10 mouse cellular contexts compared by ENCODE assay signal in genomic region chr11:50269163-50269562, GRCm38 (mm10). TPM values are rescaled to one million over a fixed set of nuclear protein-coding genes. Genes with fewer than 3 reads are reported as not detected.
DNase-seq lines count a peak whose midpoint lies in the region; ATAC-seq and TF ChIP-seq lines count a peak whose summit lies in the region.
"Had no signal": no experiment of that assay in that cellular context is flagged by ENCODE, and none has a peak within 500 bp of the region (broad histone marks: within the 10 kb centered on the region; RNA-seq: fewer than 3 reads in every experiment).

No protein-coding gene starts in this region.

- H3K27ac ChIP-seq in hindbrain, embryonic 14.5 days, result no peak overlapping the region
- no peak overlapping the region for H3K27ac ChIP-seq in hindbrain, embryonic 12.5 days
- H3K27ac ChIP-seq: macrophage had no signal

- H3K9ac ChIP-seq in hindbrain, embryonic 14.5 days, result no peak overlapping the region
- no peak overlapping the region for H3K9ac ChIP-seq in hindbrain, embryonic 12.5 days

- WGBS in hindbrain, embryonic 14.5 days, result 84% methylated on average over 2 of the region's 2 CpGs
- WGBS in hindbrain, embryonic 12.5 days, result 87% methylated on average over 2 of the region's 2 CpGs

- no peak overlapping the region for H3K4me3 ChIP-seq in hindbrain, embryonic 14.5 days (replicated peaks; ENCODE audit: low read length)
- no peak overlapping the region for H3K4me3 ChIP-seq in hindbrain, embryonic 12.5 days
- H3K4me3 ChIP-seq in E14TG2a.4 (replicated peaks; ENCODE audit: low read length), result no peak overlapping the region

- H3K36me3 ChIP-seq in hindbrain, embryonic 14.5 days (replicated peaks; ENCODE audit: control insufficient read depth, insufficient read depth), result peaks cover 26% of the 10 kb centered on the region
- H3K36me3 ChIP-seq in hindbrain, embryonic 12.5 days, result peaks cover 29% of the 10 kb centered on the region
- peaks cover 53% of the 10 kb centered on the region for H3K36me3 ChIP-seq in E14TG2a.4 (ENCODE audit: insufficient read depth, low read length)

- no peak overlapping the region for H3K4me2 ChIP-seq in hindbrain, embryonic 14.5 days (replicated peaks)
- H3K4me2 ChIP-seq in hindbrain, embryonic 12.5 days (replicated peaks), result no peak overlapping the region

- no peaks in the 10 kb centered on the region for H3K27me3 ChIP-seq in hindbrain, embryonic 14.5 days (ENCODE audit: control insufficient read depth, insufficient read depth, low read length)
- H3K27me3 ChIP-seq in hindbrain, embryonic 12.5 days, result no peaks in the 10 kb centered on the region
- H3K27me3 ChIP-seq in E14TG2a.4 (ENCODE audit: insufficient read depth, low read length), result no peaks in the 10 kb centered on the region

- peak; percentile 32 for DNase-seq in hindbrain, embryonic 14.5 days (ENCODE audit: low spot score)
- peak; percentile 65 for DNase-seq in 416B (ENCODE audit: low read depth)
- DNase-seq in lung, postnatal 10 days, result peak; percentile 61
- DNase-seq in layer of hippocampus, adult 9-11 months, result no peak
- DNase-seq in left cerebral cortex, adult 8-10 months (ENCODE audit: low spot score in 2 of 2), result no peak
- DNase-seq in ovary, postnatal 14 days (ENCODE audit: low spot score), result no peak

- H3K4me1 ChIP-seq in hindbrain, embryonic 14.5 days (replicated peaks; ENCODE audit: control insufficient read depth, insufficient read depth, low read length), result no peaks in the 10 kb centered on the region
- no peaks in the 10 kb centered on the region; the same call in 1 of the 2 replicates for H3K4me1 ChIP-seq in hindbrain, embryonic 12.5 days
- peaks cover 40% of the 10 kb centered on the region for H3K4me1 ChIP-seq in E14TG2a.4 (replicated peaks; ENCODE audit: low read depth, low read length)

- no peaks in the 10 kb centered on the region for H3K9me3 ChIP-seq in hindbrain, embryonic 14.5 days (ENCODE audit: control insufficient read depth, low read length)
- H3K9me3 ChIP-seq in hindbrain, embryonic 12.5 days (replicated peaks), result no peaks in the 10 kb centered on the region
- H3K9me3 ChIP-seq in E14TG2a.4 (ENCODE audit: low read length), result no peaks in the 10 kb centered on the region

- no peak for ATAC-seq in hindbrain, embryonic 14.5 days (ENCODE audit: low FRiP score)
- ATAC-seq in hindbrain, embryonic 12.5 days (ENCODE audit: low FRiP score), result no peak
- ATAC-seq: inflammation-experienced regulatory T-cells, adult 6 months had no signal

- peak; percentile 81 for TF ChIP-seq CTCF in E14TG2a.4 (conservative IDR thresholded peaks at IDR 0.05; ENCODE audit: low read length)

RNA-seq across cellular contexts. Expression of gene Maml1, which starts 22.9 kb away (rescaled TPM):
- 4.4 and 4.6 TPM in 2 replicates for polyA plus RNA-seq in hindbrain, embryonic 14.5 days (2014; fragmentation: Nextera tagmentation; extraction: Ambion mirVana)
- 7.6 and 8.1 TPM in 2 replicates for polyA plus RNA-seq in hindbrain, embryonic 12.5 days (2016; fragmentation: Nextera tagmentation; extraction: Ambion mirVana)
- 10 to 100 TPM in 3 of 4 experiments, 1 to 10 TPM in 1; 9.9 to 11.1 (median 10.6) TPM for total RNA-seq in left cerebral cortex, adult 8-10 months (2022)

RNA-seq across cellular contexts. Expression of gene Ltc4s, which starts 30.7 kb away (rescaled TPM):
- polyA plus RNA-seq in hindbrain, embryonic 14.5 days (2014; fragmentation: Nextera tagmentation; extraction: Ambion mirVana), result 1.6 and 4.5 TPM in 2 replicates
- 0.61 and 1.3 TPM in 2 replicates for polyA plus RNA-seq in hindbrain, embryonic 12.5 days (2016; fragmentation: Nextera tagmentation; extraction: Ambion mirVana)
- 10 to 100 TPM in 1 of 4 experiments, 1 to 10 TPM in 3; 8.0 to 15.8 (median 8.8) TPM for total RNA-seq in left cerebral cortex, adult 8-10 months (2022)
- polyA plus RNA-seq: inflammation-experienced regulatory T-cells, adult 6 months had no signal

RNA-seq across cellular contexts. Expression of gene Canx, which starts 56.3 kb away (rescaled TPM):
- 239 and 252 TPM in 2 replicates for polyA plus RNA-seq in hindbrain, embryonic 14.5 days (2014; fragmentation: Nextera tagmentation; extraction: Ambion mirVana)
- polyA plus RNA-seq in hindbrain, embryonic 12.5 days (2016; fragmentation: Nextera tagmentation; extraction: Ambion mirVana), result 308 and 311 TPM in 2 replicates
- total RNA-seq in left cerebral cortex, adult 8-10 months (2022), result 100 to 1,000 TPM; 371 to 437 (median 413) TPM

RNA-seq across cellular contexts. Expression of gene Mgat4b, which starts 58.5 kb away (rescaled TPM):
- polyA plus RNA-seq in hindbrain, embryonic 14.5 days (2014; fragmentation: Nextera tagmentation; extraction: Ambion mirVana), result 55.7 and 56.0 TPM in 2 replicates
- polyA plus RNA-seq in hindbrain, embryonic 12.5 days (2016; fragmentation: Nextera tagmentation; extraction: Ambion mirVana), result 45.1 and 52.8 TPM in 2 replicates
- 10 to 100 TPM; 61.3 to 68.0 (median 65.8) TPM for total RNA-seq in left cerebral cortex, adult 8-10 months (2022)

RNA-seq across cellular contexts. Expression of gene Sqstm1, which starts 58.5 kb away (rescaled TPM):
- polyA plus RNA-seq in hindbrain, embryonic 14.5 days (2014; fragmentation: Nextera tagmentation; extraction: Ambion mirVana), result 365 and 385 TPM in 2 replicates
- 231 and 234 TPM in 2 replicates for polyA plus RNA-seq in hindbrain, embryonic 12.5 days (2016; fragmentation: Nextera tagmentation; extraction: Ambion mirVana)
- 100 to 1,000 TPM; 498 to 523 (median 522) TPM for total RNA-seq in left cerebral cortex, adult 8-10 months (2022)

Comparison
In these comparisons a context has a peak if more than half of its experiments do, and no peak if none do; other contexts are left out.
1. DNase-seq: peak in hindbrain, embryonic 14.5 days (single experiment), 416B (single experiment) and lung, postnatal 10 days (single experiment); none in layer of hippocampus, adult 9-11 months (single experiment), left cerebral cortex, adult 8-10 months (0 of 2) and ovary, postnatal 14 days (single experiment).